Mouse (Mus musculus): ENCODE measurements around the gene Dalrd3. TPM values are rescaled to one million over a fixed set of nuclear protein-coding genes. Genes with fewer than 3 reads are reported as not detected.

Gene Dalrd3
- polyA plus RNA-seq, 1 experiment, result 57.1 TPM

Other genes starting within 250 kb of the Dalrd3 start
- gene Gpx1, start 231.0 kb upstream of the Dalrd3 start, polyA plus RNA-seq (2012; ENCODE audit: insufficient read depth, insufficient read length, missing spikeins), result 770 and 989 TPM in 2 replicates
- 48.4 and 52.8 TPM in 2 replicates for gene Usp4, start 222.0 kb upstream of the Dalrd3 start, polyA plus RNA-seq (2012; ENCODE audit: insufficient read depth, insufficient read length, missing spikeins)
- not detected in 2 replicates for gene 1700102P08Rik, start 177.1 kb upstream of the Dalrd3 start, polyA plus RNA-seq (2012; ENCODE audit: insufficient read depth, insufficient read length, missing spikeins)
- gene Ccdc36, start 141.4 kb upstream of the Dalrd3 start, polyA plus RNA-seq (2012; ENCODE audit: insufficient read depth, insufficient read length, missing spikeins), result not detected in 2 replicates
- not detected in 2 replicates for gene BC048562, start 133.4 kb upstream of the Dalrd3 start, polyA plus RNA-seq (2012; ENCODE audit: insufficient read depth, insufficient read length, missing spikeins)
- 8.2 and 11.6 TPM in 2 replicates for gene Ccdc71, start 109.4 kb upstream of the Dalrd3 start, polyA plus RNA-seq (2012; ENCODE audit: insufficient read depth, insufficient read length, missing spikeins)
- 4.4 and 6.9 TPM in 2 replicates for gene Klhdc8b, start 108.3 kb upstream of the Dalrd3 start, polyA plus RNA-seq (2012; ENCODE audit: insufficient read depth, insufficient read length, missing spikeins)
- gene Lamb2, start 90.2 kb upstream of the Dalrd3 start, polyA plus RNA-seq (2012; ENCODE audit: insufficient read depth, insufficient read length, missing spikeins), result 19.1 and 38.4 TPM in 2 replicates
- 35.9 and 48.5 TPM in 2 replicates for gene Usp19, start 79.3 kb upstream of the Dalrd3 start, polyA plus RNA-seq (2012; ENCODE audit: insufficient read depth, insufficient read length, missing spikeins)
- gene Qars, start 62.2 kb upstream of the Dalrd3 start, polyA plus RNA-seq (2012; ENCODE audit: insufficient read depth, insufficient read length, missing spikeins), result 85.0 and 107 TPM in 2 replicates
- gene Qrich1, start 53.1 kb upstream of the Dalrd3 start, polyA plus RNA-seq (2012; ENCODE audit: insufficient read depth, insufficient read length, missing spikeins), result 40.9 and 45.7 TPM in 2 replicates
- gene Impdh2, start 9.6 kb upstream of the Dalrd3 start, polyA plus RNA-seq (2012; ENCODE audit: insufficient read depth, insufficient read length, missing spikeins), result 18.9 and 21.5 TPM in 2 replicates
- gene Ndufaf3, start 2.5 kb upstream of the Dalrd3 start, polyA plus RNA-seq (2012; ENCODE audit: insufficient read depth, insufficient read length, missing spikeins), result 91.2 and 111 TPM in 2 replicates
- gene Wdr6, start 8.9 kb downstream of the Dalrd3 start, polyA plus RNA-seq (2012; ENCODE audit: insufficient read depth, insufficient read length, missing spikeins), result 14.6 TPM in 2 replicates
- 0.83 and 1.3 TPM in 2 replicates for gene P4htm, start 27.8 kb downstream of the Dalrd3 start, polyA plus RNA-seq (2012; ENCODE audit: insufficient read depth, insufficient read length, missing spikeins)
- 22.4 and 29.8 TPM in 2 replicates for gene Arih2, start 79.5 kb downstream of the Dalrd3 start, polyA plus RNA-seq (2012; ENCODE audit: insufficient read depth, insufficient read length, missing spikeins)
- gene Slc25a20, start 92.2 kb downstream of the Dalrd3 start, polyA plus RNA-seq (2012; ENCODE audit: insufficient read depth, insufficient read length, missing spikeins), result 545 and 591 TPM in 2 replicates
- 12.4 and 20.8 TPM in 2 replicates for gene Prkar2a, start 119.4 kb downstream of the Dalrd3 start, polyA plus RNA-seq (2012; ENCODE audit: insufficient read depth, insufficient read length, missing spikeins)
- 14.0 and 16.2 TPM in 2 replicates for gene Ip6k2, start 213.9 kb downstream of the Dalrd3 start, polyA plus RNA-seq (2012; ENCODE audit: insufficient read depth, insufficient read length, missing spikeins)
- gene Nckipsd, start 238.5 kb downstream of the Dalrd3 start, polyA plus RNA-seq (2012; ENCODE audit: insufficient read depth, insufficient read length, missing spikeins), result 3.9 and 6.4 TPM in 2 replicates